Mouse (Mus musculus): ENCODE data around the gene Fbxl5. TPM values are rescaled to one million over a fixed set of nuclear protein-coding genes. Genes with fewer than 3 reads are reported as not detected.

Gene Fbxl5
- polyA plus RNA-seq, 1 experiment = 41.8 TPM

GRCm38 (mm10) chr5:43853868-43854488 is 32.5 kb upstream of the Fbxl5 start:
- no peak overlapping the region for H3K27ac ChIP-seq (ENCODE audit: insufficient read depth, low read length)
- no peak overlapping the region for H3K4me3 ChIP-seq (ENCODE audit: insufficient read depth, low read length)
- TF ChIP-seq CTCF (IDR thresholded peaks at IDR 0.05; ENCODE audit: borderline replicate concordance, insufficient read depth, low read length) (no peak), POLR2A (IDR thresholded peaks at IDR 0.05; ENCODE audit: low read depth, low read length) (no peak)

GRCm38 (mm10) chr5:43853096-43853867 is 31.8 kb upstream of the Fbxl5 start:
- Histone ChIP-seq H3K4me3 (ENCODE audit: insufficient read depth, low read length) (no peak overlapping the region), H3K27ac (ENCODE audit: insufficient read depth, low read length) (no peak overlapping the region), H3K4me1 (ENCODE audit: control insufficient read depth, insufficient read depth, low read length) (no peaks in the 10 kb centered on the region)
- TF ChIP-seq POLR2A (IDR thresholded peaks at IDR 0.05; ENCODE audit: low read depth, low read length) (no peak), CTCF (IDR thresholded peaks at IDR 0.05; ENCODE audit: borderline replicate concordance, insufficient read depth, low read length) (no peak)

More at GRCm38 (mm10) chr5:43853868-43854488, 32.5 kb upstream of the Fbxl5 start:
- H3K4me1 ChIP-seq (ENCODE audit: control insufficient read depth, insufficient read depth, low read length) = no peaks in the 10 kb centered on the region

DNA sequence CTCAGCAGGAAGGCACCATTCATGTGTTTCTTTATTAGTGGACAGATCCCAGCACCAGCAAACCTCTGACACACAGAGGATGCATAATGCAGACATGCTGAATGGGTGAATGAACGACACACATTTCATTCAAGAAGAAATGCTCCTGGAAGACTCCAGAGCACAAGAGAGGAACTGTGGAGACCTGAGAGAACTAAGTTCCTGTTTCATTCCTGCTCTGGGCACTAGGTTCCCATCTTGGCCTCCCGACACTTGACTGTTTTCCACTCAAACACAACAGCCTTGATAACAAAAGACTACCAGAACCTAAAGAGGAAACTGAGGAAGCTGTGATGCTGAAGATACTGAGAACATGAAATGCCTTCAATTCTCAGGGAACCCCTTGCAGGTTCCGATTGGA is 26.8 kb upstream of the Fbxl5 start:
- Histone ChIP-seq H3K4me3 (ENCODE audit: insufficient read depth, low read length) (no peak overlapping the region), H3K27ac (ENCODE audit: insufficient read depth, low read length) (no peak overlapping the region), H3K4me1 (ENCODE audit: control insufficient read depth, insufficient read depth, low read length) (peaks cover 2% of the 10 kb centered on the region; the same call in 1 of the 2 replicates)
- no peak for TF ChIP-seq POLR2A (IDR thresholded peaks at IDR 0.05; ENCODE audit: low read depth, low read length)

- Histone ChIP-seq H3K27ac (ENCODE audit: insufficient read depth, low read length) (no peak overlapping the region), H3K4me3 (ENCODE audit: insufficient read depth, low read length) (no peak overlapping the region)
- TF ChIP-seq POLR2A (IDR thresholded peaks at IDR 0.05; ENCODE audit: low read depth, low read length) (no peak), CTCF (IDR thresholded peaks at IDR 0.05; ENCODE audit: borderline replicate concordance, insufficient read depth, low read length) (no peak)
Observed at GRCm38 (mm10) chr5:43847555-43847954, 26.1 kb upstream of the Fbxl5 start.

GRCm38 (mm10) chr5:43846227-43846626 is 24.8 kb upstream of the Fbxl5 start:
- no peak overlapping the region for H3K4me3 ChIP-seq (ENCODE audit: insufficient read depth, low read length)
- H3K4me1 ChIP-seq (ENCODE audit: control insufficient read depth, insufficient read depth, low read length) = peaks cover 2% of the 10 kb centered on the region
- H3K27ac ChIP-seq (ENCODE audit: insufficient read depth, low read length) = no peak overlapping the region
- no peak for TF ChIP-seq CTCF (IDR thresholded peaks at IDR 0.05; ENCODE audit: borderline replicate concordance, insufficient read depth, low read length)

More at GRCm38 (mm10) chr5:43847555-43847954, 26.1 kb upstream of the Fbxl5 start:
- H3K4me1 ChIP-seq (ENCODE audit: control insufficient read depth, insufficient read depth, low read length) = peaks cover 2% of the 10 kb centered on the region

GRCm38 (mm10) chr5:43845646-43846045 is 24.2 kb upstream of the Fbxl5 start:
- Histone ChIP-seq H3K4me1 (ENCODE audit: control insufficient read depth, insufficient read depth, low read length) (peaks cover 2% of the 10 kb centered on the region), H3K4me3 (ENCODE audit: insufficient read depth, low read length) (no peak overlapping the region), H3K27ac (ENCODE audit: insufficient read depth, low read length) (no peak overlapping the region)
- TF ChIP-seq CTCF (IDR thresholded peaks at IDR 0.05; ENCODE audit: borderline replicate concordance, insufficient read depth, low read length) (no peak), POLR2A (IDR thresholded peaks at IDR 0.05; ENCODE audit: low read depth, low read length) (no peak)

- no peak for TF ChIP-seq POLR2A (IDR thresholded peaks at IDR 0.05; ENCODE audit: low read depth, low read length)
- no peak for TF ChIP-seq CTCF (IDR thresholded peaks at IDR 0.05; ENCODE audit: borderline replicate concordance, insufficient read depth, low read length)
- Histone ChIP-seq H3K27ac (ENCODE audit: insufficient read depth, low read length) (no peak overlapping the region), H3K4me3 (ENCODE audit: insufficient read depth, low read length) (no peak overlapping the region), H3K4me1 (ENCODE audit: control insufficient read depth, insufficient read depth, low read length) (peaks cover 2% of the 10 kb centered on the region)
Observed at GRCm38 (mm10) chr5:43845083-43845482, 23.6 kb upstream of the Fbxl5 start.

DNA sequence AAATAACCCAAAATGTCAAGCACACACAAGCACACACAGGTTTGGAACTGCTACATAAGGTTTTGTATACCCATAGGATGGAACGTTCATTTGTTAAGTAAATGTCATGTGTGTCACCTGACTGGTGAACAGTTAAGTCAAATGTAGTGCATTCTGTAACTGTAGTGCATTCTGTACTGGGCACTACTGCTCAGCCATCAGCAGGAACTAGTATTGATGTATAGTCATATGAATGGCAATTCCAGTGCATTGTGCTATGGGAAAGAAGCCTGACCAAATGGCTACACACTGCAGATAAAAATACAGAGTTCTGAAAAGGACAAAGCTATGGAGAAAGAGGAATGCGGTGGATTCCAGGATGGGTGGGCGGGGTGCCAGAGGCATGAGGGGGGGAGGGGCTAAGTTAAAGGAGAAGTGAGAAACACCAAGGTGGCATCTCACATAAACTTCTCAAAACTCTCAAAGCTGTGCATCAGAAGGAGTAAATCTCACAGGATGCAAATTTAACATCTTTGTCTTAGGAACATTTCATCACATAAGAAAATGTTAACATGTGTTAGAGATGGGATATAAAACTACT is 21.2 kb upstream of the Fbxl5 start:
- TF ChIP-seq CTCF (IDR thresholded peaks at IDR 0.05; ENCODE audit: borderline replicate concordance, insufficient read depth, low read length) (no peak), POLR2A (IDR thresholded peaks at IDR 0.05; ENCODE audit: low read depth, low read length) (no peak)
- Histone ChIP-seq H3K27ac (ENCODE audit: insufficient read depth, low read length) (peak overlapping the region; percentile 65; the same call in 1 of the 2 replicates), H3K4me3 (ENCODE audit: insufficient read depth, low read length) (no peak overlapping the region), H3K4me1 (ENCODE audit: control insufficient read depth, insufficient read depth, low read length) (peaks cover 2% of the 10 kb centered on the region)

DNA sequence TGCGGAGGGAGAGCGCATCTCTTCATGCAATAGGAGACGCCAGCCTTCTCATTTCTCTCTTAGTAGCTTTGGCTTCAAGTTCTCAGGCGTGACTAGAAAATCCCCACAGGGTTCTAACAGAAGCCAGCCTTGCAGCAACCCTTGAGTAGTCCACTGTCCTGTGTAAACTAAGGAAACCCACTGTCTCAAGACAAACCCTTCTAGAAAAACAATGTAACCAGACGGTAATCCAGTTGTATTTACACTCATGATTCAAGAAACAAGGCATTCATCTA is 20.5 kb upstream of the Fbxl5 start:
- TF ChIP-seq POLR2A (IDR thresholded peaks at IDR 0.05; ENCODE audit: low read depth, low read length) (no peak), CTCF (IDR thresholded peaks at IDR 0.05; ENCODE audit: borderline replicate concordance, insufficient read depth, low read length) (no peak)
- H3K4me1 ChIP-seq (ENCODE audit: control insufficient read depth, insufficient read depth, low read length) = peaks cover 2% of the 10 kb centered on the region
- H3K27ac ChIP-seq (ENCODE audit: insufficient read depth, low read length) = no peak overlapping the region
- no peak overlapping the region for H3K4me3 ChIP-seq (ENCODE audit: insufficient read depth, low read length)

Measured in embryonic fibroblast, embryonic 13.5 days (primary cell).